Mouse (Mus musculus): ENCODE data around the gene Ankrd53. TPM values are rescaled to one million over a fixed set of nuclear protein-coding genes. Genes with fewer than 3 reads are reported as not detected.

Ankrd53 gene
- polyA plus RNA-seq, 1 experiment from 2014 or later, result 0.12 TPM

GRCm38 (mm10) chr6:83795492-83795900 is 33.1 kb downstream of the Ankrd53 start:
- peak overlapping the region; percentile 66 for H3K4me3 ChIP-seq (ENCODE audit: low read depth, low read length)
- H3K4me1 ChIP-seq (replicated peaks; ENCODE audit: control insufficient read depth, insufficient read depth, low read length), result peaks cover 5% of the 10 kb centered on the region; the same call in 1 of the 2 replicates
- no peaks in the 10 kb centered on the region for H3K9me3 ChIP-seq (ENCODE audit: control insufficient read depth, low read length)
- DNase-seq (ENCODE audit: low spot score) (peak; percentile 49), ATAC-seq (ENCODE audit: low FRiP score) (no peak; the same call in 1 of the 2 replicates)
- peak overlapping the region; percentile 87 for H3K27ac ChIP-seq (ENCODE audit: low read depth, low read length)
- H3K36me3 ChIP-seq (ENCODE audit: control insufficient read depth, insufficient read depth, low read length), result no peaks in the 10 kb centered on the region
- peak overlapping the region; percentile 83 for H3K9ac ChIP-seq (ENCODE audit: low read depth, low read length)
- H3K27me3 ChIP-seq (ENCODE audit: control insufficient read depth, insufficient read depth, low read length), result no peaks in the 10 kb centered on the region
- peak overlapping the region; percentile 89 for H3K4me2 ChIP-seq (replicated peaks; ENCODE audit: low read depth, low read length)
- WGBS, result 15% methylated on average over 13 of the region's 13 CpGs

GRCm38 (mm10) chr6:83796686-83797085 is 34.2 kb downstream of the Ankrd53 start:
- no peak overlapping the region for H3K9ac ChIP-seq (ENCODE audit: low read depth, low read length)
- no peak overlapping the region; the same call in 1 of the 2 replicates for H3K4me2 ChIP-seq (replicated peaks; ENCODE audit: low read depth, low read length)
- no peak overlapping the region for H3K4me3 ChIP-seq (ENCODE audit: low read depth, low read length)
- H3K4me1 ChIP-seq (replicated peaks; ENCODE audit: control insufficient read depth, insufficient read depth, low read length), result peaks cover 5% of the 10 kb centered on the region; the same call in 1 of the 2 replicates
- H3K9me3 ChIP-seq (ENCODE audit: control insufficient read depth, low read length), result no peaks in the 10 kb centered on the region
- H3K36me3 ChIP-seq (ENCODE audit: control insufficient read depth, insufficient read depth, low read length), result no peaks in the 10 kb centered on the region
- no peak overlapping the region for H3K27ac ChIP-seq (ENCODE audit: low read depth, low read length)
- WGBS, result 60% methylated on average over 3 of the region's 3 CpGs
- ATAC-seq (ENCODE audit: low FRiP score), result no peak
- H3K27me3 ChIP-seq (ENCODE audit: control insufficient read depth, insufficient read depth, low read length), result no peaks in the 10 kb centered on the region
- DNase-seq (ENCODE audit: low spot score), result no peak

GRCm38 (mm10) chr6:83802033-83802432 is 39.6 kb downstream of the Ankrd53 start:
- Histone ChIP-seq H3K4me1 (replicated peaks; ENCODE audit: control insufficient read depth, insufficient read depth, low read length) (no peaks in the 10 kb centered on the region), H3K9ac (ENCODE audit: low read depth, low read length) (no peak overlapping the region), H3K27me3 (ENCODE audit: control insufficient read depth, insufficient read depth, low read length) (no peaks in the 10 kb centered on the region), H3K9me3 (ENCODE audit: control insufficient read depth, low read length) (no peaks in the 10 kb centered on the region), H3K4me2 (replicated peaks; ENCODE audit: low read depth, low read length) (no peak overlapping the region), H3K4me3 (ENCODE audit: low read depth, low read length) (no peak overlapping the region), H3K36me3 (ENCODE audit: control insufficient read depth, insufficient read depth, low read length) (no peaks in the 10 kb centered on the region), H3K27ac (ENCODE audit: low read depth, low read length) (no peak overlapping the region)
- DNase-seq (ENCODE audit: low spot score) (no peak), ATAC-seq (ENCODE audit: low FRiP score) (no peak)
- WGBS, result 88% methylated on average over 5 of the region's 5 CpGs

DNA sequence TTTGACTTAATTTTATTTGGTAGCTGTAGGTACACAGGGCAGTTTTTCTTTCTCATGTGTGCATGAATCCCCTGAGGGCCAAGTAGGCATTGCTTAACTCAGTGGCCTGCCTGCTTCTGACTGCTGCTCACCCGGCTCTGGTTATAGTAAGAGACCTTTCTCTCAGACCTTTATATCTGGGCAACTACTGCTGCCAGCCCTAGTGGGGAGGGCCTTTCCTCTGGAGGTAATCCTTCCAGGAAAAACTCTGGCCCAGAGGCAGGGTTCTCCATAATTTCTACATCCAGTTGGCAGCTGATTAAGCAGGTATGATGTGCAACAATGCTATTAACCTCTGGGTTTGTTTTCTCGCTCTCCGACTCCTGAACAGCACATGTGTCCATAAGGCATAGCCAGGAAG is 40.4 kb downstream of the Ankrd53 start:
- no peak overlapping the region for H3K4me2 ChIP-seq (replicated peaks; ENCODE audit: low read depth, low read length)
- DNase-seq (ENCODE audit: low spot score), result no peak
- no peak overlapping the region for H3K9ac ChIP-seq (ENCODE audit: low read depth, low read length)
- H3K4me1 ChIP-seq (replicated peaks; ENCODE audit: control insufficient read depth, insufficient read depth, low read length), result no peaks in the 10 kb centered on the region
- 89% methylated on average over 3 of the region's 3 CpGs for WGBS
- no peaks in the 10 kb centered on the region for H3K9me3 ChIP-seq (ENCODE audit: control insufficient read depth, low read length)
- H3K36me3 ChIP-seq (ENCODE audit: control insufficient read depth, insufficient read depth, low read length), result 0 out of 2 replicates have a peak, but pooled peaks cover 3% of the 10 kb centered on the region
- H3K27me3 ChIP-seq (ENCODE audit: control insufficient read depth, insufficient read depth, low read length), result no peaks in the 10 kb centered on the region
- no peak for ATAC-seq (ENCODE audit: low FRiP score)
- H3K4me3 ChIP-seq (ENCODE audit: low read depth, low read length), result no peak overlapping the region
- no peak overlapping the region for H3K27ac ChIP-seq (ENCODE audit: low read depth, low read length)

DNA sequence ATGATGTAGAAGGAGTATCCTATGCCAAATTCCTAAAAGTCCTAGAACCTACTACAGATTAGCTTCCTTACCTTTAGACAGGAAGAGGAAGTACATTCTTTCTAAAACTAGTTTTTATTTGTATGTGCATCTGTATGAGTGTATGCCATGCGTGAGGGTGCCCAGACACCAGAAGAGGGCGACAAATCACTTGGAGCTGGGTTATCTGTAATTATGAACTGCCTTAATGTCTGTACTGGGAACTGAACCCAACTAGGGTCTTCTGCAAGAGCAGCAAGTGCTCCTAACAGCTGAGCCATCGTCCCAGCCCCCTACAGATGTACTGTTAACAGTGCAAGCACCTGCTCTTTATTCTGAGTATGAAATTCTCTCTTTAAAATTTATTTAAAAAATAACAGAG is 53.4 kb downstream of the Ankrd53 start:
- Histone ChIP-seq H3K9me3 (ENCODE audit: control insufficient read depth, low read length) (no peaks in the 10 kb centered on the region), H3K27me3 (ENCODE audit: control insufficient read depth, insufficient read depth, low read length) (no peaks in the 10 kb centered on the region), H3K9ac (ENCODE audit: low read depth, low read length) (no peak overlapping the region), H3K4me1 (replicated peaks; ENCODE audit: control insufficient read depth, insufficient read depth, low read length) (no peaks in the 10 kb centered on the region), H3K27ac (ENCODE audit: low read depth, low read length) (no peak overlapping the region), H3K36me3 (ENCODE audit: control insufficient read depth, insufficient read depth, low read length) (peaks cover 6% of the 10 kb centered on the region; the same call in 1 of the 2 replicates), H3K4me3 (ENCODE audit: low read depth, low read length) (no peak overlapping the region), H3K4me2 (replicated peaks; ENCODE audit: low read depth, low read length) (no peak overlapping the region)
- 92% methylated on average over 3 of the region's 3 CpGs for WGBS
- DNase-seq (ENCODE audit: low spot score), result no peak
- no peak for ATAC-seq (ENCODE audit: low FRiP score)

Other genes with a start within 250 kb of the Ankrd53 start
- gene Actg2, start 226.4 kb upstream of the Ankrd53 start, polyA plus RNA-seq (2014; fragmentation: Nextera tagmentation; extraction: Ambion mirVana), result 1.4 and 2.2 TPM in 2 replicates
- gene Stambp, start 189.9 kb upstream of the Ankrd53 start, polyA plus RNA-seq (2014; fragmentation: Nextera tagmentation; extraction: Ambion mirVana), result 30.8 and 32.0 TPM in 2 replicates
- gene Clec4f, start 106.5 kb upstream of the Ankrd53 start, polyA plus RNA-seq (2014; fragmentation: Nextera tagmentation; extraction: Ambion mirVana), result not detected in 2 replicates
- not detected in 2 replicates for gene Cd207, start 84.8 kb upstream of the Ankrd53 start, polyA plus RNA-seq (2014; fragmentation: Nextera tagmentation; extraction: Ambion mirVana)
- gene Vax2, start 51.4 kb upstream of the Ankrd53 start, polyA plus RNA-seq (2014; fragmentation: Nextera tagmentation; extraction: Ambion mirVana), result 0.23 and 0.39 TPM in 2 replicates
- gene Atp6v1b1, start 19.7 kb upstream of the Ankrd53 start, polyA plus RNA-seq (2014; fragmentation: Nextera tagmentation; extraction: Ambion mirVana), result 0.15 TPM in 1 of 2 replicates, not detected in the other
- 48.1 and 50.1 TPM in 2 replicates for gene Tex261, start 13.2 kb downstream of the Ankrd53 start, polyA plus RNA-seq (2014; fragmentation: Nextera tagmentation; extraction: Ambion mirVana)
- gene Nagk, start 32.3 kb downstream of the Ankrd53 start, polyA plus RNA-seq (2014; fragmentation: Nextera tagmentation; extraction: Ambion mirVana), result 35.9 and 42.6 TPM in 2 replicates
- 22.2 and 22.3 TPM in 2 replicates for gene Paip2b, start 69.1 kb downstream of the Ankrd53 start, polyA plus RNA-seq (2014; fragmentation: Nextera tagmentation; extraction: Ambion mirVana)
- 111 and 119 TPM in 2 replicates for gene Zfp638, start 104.5 kb downstream of the Ankrd53 start, polyA plus RNA-seq (2014; fragmentation: Nextera tagmentation; extraction: Ambion mirVana)
- gene Dysf, start 245.9 kb downstream of the Ankrd53 start, polyA plus RNA-seq (2014; fragmentation: Nextera tagmentation; extraction: Ambion mirVana), result 4.9 and 5.6 TPM in 2 replicates